Mouse (Mus musculus) stomach, embryonic 15.5 days (tissue): ENCODE data around the gene Fam227a. TPM values are rescaled to one million over a fixed set of nuclear protein-coding genes. Genes with fewer than 3 reads are reported as not detected.

Experiments
- ATAC-seq: fragments of 200-750 bp; cut with Nextera tagmentation; 2 replicates; pipeline ENCODE4 v1.8.0; 2017; ENCODE audit warnings: low read depth, moderate number of reproducible peaks, moderate TSS enrichment; ENCODE audit not compliant: insufficient read depth, low FRiP score
- H3K27ac ChIP-seq: fragments of 300-500 bp; sonication (generic); 2 replicates; pipeline ENCODE4 v1.5.1; 2015; ENCODE audit warnings: mild to moderate bottlenecking, inconsistent platforms
- H3K27me3 ChIP-seq: fragments of 300-500 bp; sonication (generic); replicated peaks from 2 replicates; pipeline ENCODE4 v1.6.1; 2015; ENCODE audit warnings: inconsistent platforms
- H3K36me3 ChIP-seq: fragments of 300-500 bp; sonication (generic); 2 replicates; pipeline ENCODE4 v1.6.1; 2015; ENCODE audit warnings: inconsistent platforms
- H3K4me1 ChIP-seq: fragments of 300-500 bp; sonication (generic); 2 replicates; pipeline ENCODE4 v1.6.1; 2015; ENCODE audit warnings: inconsistent platforms
- H3K4me2 ChIP-seq: fragments of 300-500 bp; sonication (generic); 2 replicates; pipeline ENCODE4 v1.6.1; 2015; ENCODE audit warnings: mild to moderate bottlenecking, inconsistent platforms
- H3K4me3 ChIP-seq: fragments of 300-500 bp; sonication (generic); replicated peaks from 2 replicates; pipeline ENCODE4 v1.5.1; 2015; ENCODE audit warnings: inconsistent platforms
- H3K9ac ChIP-seq: fragments of 300-500 bp; sonication (generic); 2 replicates; pipeline ENCODE4 v1.6.1; 2015; ENCODE audit warnings: inconsistent platforms
- H3K9me3 ChIP-seq: fragments of 300-500 bp; sonication (generic); 2 replicates; pipeline ENCODE4 v1.6.1; 2016; ENCODE audit warnings: inconsistent platforms
- WGBS: fragments of 180-500 bp; shearing (Covaris S2); methylation state at CpG from one replicate; pipeline ENCODE4 v1.1.7; 2015; 5-methylcytosine and 5-hydroxymethylcytosine counted together
- polyA plus RNA-seq: library from polyadenylated mRNA; unstranded; fragments of >200 nt; fragmentation: Nextera tagmentation; extraction: Ambion mirVana; gene quantifications from 2 replicates; pipeline ENCODE4 v1.2.1, GENCODE M21; 2015

Gene Fam227a
- polyA plus RNA-seq, 1 experiment from 2014 or later = 1.4 TPM

DNA sequence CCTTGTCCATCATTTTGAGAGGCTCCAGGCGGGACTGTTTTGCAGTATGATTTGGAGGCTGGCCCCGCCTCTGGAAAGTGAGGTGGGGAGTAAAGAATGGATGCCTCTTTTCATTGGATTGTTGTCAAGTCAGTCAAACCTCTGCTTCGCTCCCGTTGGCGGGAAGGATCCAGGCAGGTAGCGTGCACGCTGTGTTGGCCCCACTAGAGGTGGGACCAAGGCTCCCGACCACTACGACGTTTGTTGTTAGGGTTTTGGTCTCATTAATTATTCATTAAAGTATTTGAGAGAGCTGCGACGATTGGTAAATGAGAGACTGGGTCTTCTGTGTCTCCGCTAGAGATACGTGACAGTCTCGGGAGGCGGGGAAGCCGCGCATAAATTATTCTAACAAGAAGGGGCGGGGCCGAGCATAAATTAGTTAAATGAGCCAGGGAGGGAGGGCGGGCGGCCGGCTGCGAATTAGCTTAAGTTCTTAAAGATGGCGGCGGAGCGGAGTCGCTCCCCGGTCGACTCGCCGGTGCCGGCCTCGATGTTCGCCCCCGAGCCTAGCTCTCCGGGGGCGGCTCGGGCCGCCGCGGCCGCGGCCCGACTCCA is 31.8 kb upstream of the Fam227a start, which contains the start of gene Gtpbp1:
Gene Gtpbp1 (plus strand): TSS at position 420 of the 597 bp plus-strand sequence.
- WGBS = under 1% methylated on average over 45 of the region's 45 CpGs
- Histone ChIP-seq H3K4me3 (peak within 1 kb of the TSS; percentile 75), H3K4me1 (peaks cover 31% of the 10 kb centered on the region)

DNA sequence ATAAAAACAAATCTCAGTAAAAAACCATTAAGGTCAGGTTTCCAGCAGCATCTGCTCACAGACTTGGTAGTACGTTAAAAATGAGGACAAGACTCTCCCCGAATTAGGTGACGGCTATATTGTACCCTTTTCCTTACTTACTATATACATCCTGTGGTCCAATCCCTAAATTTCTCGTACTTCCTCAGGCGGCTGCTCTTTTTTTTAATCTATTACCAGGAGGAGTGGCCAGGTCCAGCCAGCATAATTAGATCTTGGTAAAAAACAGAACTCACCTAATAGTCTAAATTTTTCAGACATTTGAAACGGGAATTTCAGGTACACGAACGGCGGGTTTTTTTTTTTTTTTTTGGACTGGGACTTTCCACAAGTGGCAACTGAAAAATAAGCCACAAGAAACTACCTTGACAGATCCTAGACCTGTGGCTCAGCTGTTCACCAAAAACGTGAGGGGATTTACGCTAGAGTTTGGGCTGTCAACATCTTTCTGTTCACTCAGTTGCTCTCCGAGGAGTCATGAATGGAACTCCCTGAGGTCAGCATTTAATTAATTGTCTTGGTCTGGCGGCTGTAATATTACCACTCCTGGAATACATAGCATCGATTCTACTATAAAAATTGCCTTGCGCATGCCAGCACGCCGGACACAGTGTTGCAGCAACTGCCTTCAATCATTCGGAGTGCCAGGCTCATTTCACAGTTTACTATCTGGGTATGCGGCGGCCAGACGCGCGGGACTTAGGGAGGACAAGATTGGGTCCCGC is 31.1 kb upstream of the Fam227a start:
- no peak for ATAC-seq
- Histone ChIP-seq H3K9ac (no peak overlapping the region), H3K9me3 (no peaks in the 10 kb centered on the region), H3K4me1 (peaks cover 37% of the 10 kb centered on the region), H3K36me3 (peaks cover 8% of the 10 kb centered on the region; the same call in 1 of the 2 replicates), H3K27ac (peak overlapping the region; percentile 54; the same call in 1 of the 2 replicates), H3K4me2 (peak overlapping the region; percentile 73), H3K27me3 (no peaks in the 10 kb centered on the region), H3K4me3 (peak overlapping the region; percentile 75)
- WGBS = 10% methylated on average over 24 of the region's 24 CpGs

More for the DNA sequence above, 31.8 kb upstream of the Fam227a start, which contains the start of gene Gtpbp1:
- peak; percentile 95 for ATAC-seq
- Histone ChIP-seq H3K9me3 (no peaks in the 10 kb centered on the region), H3K27me3 (no peaks in the 10 kb centered on the region), H3K9ac (peak within 1 kb of the TSS; percentile 60), H3K27ac (peak within 1 kb of the TSS; percentile 67), H3K36me3 (peaks cover 12% of the 10 kb centered on the region; the same call in 1 of the 2 replicates), H3K4me2 (peak within 1 kb of the TSS; percentile 97)

DNA sequence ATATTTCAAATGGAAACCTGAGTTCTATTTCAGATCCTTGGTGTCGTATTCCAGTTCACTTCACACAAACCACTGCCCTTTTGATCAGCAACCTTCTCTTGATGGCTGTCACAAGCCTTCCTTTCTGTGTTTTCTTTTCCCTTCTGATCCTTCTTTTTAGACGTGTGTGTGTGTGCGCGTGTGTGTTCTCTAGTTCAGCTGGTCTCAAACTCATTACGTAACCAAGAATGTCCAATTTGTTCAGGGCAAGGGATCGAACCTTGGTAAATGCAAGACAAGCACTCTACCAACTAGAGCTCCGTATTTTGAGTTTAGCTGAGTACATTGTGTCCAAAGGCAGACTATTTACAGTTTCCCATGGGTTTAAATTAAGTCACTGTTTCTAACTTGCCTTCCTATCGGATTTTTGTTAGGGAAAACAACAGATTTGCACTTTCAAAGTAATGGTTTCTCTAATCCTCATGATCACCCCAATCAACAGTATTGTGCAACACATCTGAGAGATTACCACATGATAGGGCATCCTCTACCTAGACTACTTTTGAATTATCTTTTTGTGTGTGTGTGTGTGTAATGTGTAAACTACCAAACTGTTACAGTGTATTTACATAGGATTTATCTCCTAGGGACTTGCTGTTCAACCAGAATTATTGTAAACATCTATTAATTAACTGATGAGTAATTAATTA is 29.7 kb upstream of the Fam227a start:
- Histone ChIP-seq H3K36me3 (no peaks in the 10 kb centered on the region), H3K4me1 (peaks cover 50% of the 10 kb centered on the region), H3K4me2 (peak overlapping the region; percentile 62), H3K4me3 (peak overlapping the region; percentile 80), H3K9me3 (no peaks in the 10 kb centered on the region), H3K27ac (peak overlapping the region; percentile 98), H3K9ac (peak overlapping the region; percentile 87; the same call in 1 of the 2 replicates), H3K27me3 (no peaks in the 10 kb centered on the region)
- 4% methylated on average over 8 of the region's 8 CpGs for WGBS
- ATAC-seq = no peak

- peak within 1 kb of the TSS; percentile 80 for H3K4me3 ChIP-seq
- H3K4me2 ChIP-seq = peak within 1 kb of the TSS; percentile 62
- no peaks in the 10 kb centered on the region for H3K36me3 ChIP-seq
- ATAC-seq = peak; percentile 69
- no peaks in the 10 kb centered on the region for H3K9me3 ChIP-seq
- WGBS = 0% methylated on average over 72 of the region's 72 CpGs
- no peaks in the 10 kb centered on the region for H3K27me3 ChIP-seq
- peaks cover 50% of the 10 kb centered on the region for H3K4me1 ChIP-seq
- peak within 1 kb of the TSS; percentile 98 for H3K27ac ChIP-seq
- H3K9ac ChIP-seq = peak within 1 kb of the TSS; percentile 87
Observed at GRCm38 (mm10) chr15:79687646-79688267, 29.0 kb upstream of the Fam227a start, which contains the start of gene Josd1. TSS of gene Josd1 (minus strand) at chr15:79687919.

DNA sequence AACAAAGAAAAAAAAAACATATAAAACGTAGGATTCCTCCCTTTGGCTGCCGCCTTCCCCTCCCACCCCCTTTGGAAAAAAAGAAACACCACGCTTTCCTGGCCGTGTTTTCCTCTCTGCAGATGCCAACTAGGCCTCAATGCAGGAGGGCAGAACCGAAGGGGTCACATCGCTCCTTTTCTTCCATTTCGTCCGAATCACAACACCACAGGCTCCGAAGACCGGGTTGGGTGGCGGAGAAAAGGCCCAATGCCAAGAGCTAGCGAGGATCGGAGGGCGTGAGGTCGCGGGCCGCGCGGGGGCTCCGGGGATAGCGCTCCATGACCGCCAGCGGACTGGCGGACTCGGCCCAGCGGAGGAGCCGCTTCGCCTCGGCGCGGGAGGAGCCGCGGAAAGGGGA is 28.4 kb upstream of the Fam227a start:
- no peak for ATAC-seq
- WGBS = under 1% methylated on average over 33 of the region's 33 CpGs
- H3K4me1 ChIP-seq = peaks cover 50% of the 10 kb centered on the region

GRCm38 (mm10) chr15:79686046-79686869 is 27.5 kb upstream of the Fam227a start:
- H3K4me1 ChIP-seq = peaks cover 41% of the 10 kb centered on the region
- no peak for ATAC-seq
- H3K4me2 ChIP-seq = peak overlapping the region; percentile 62
- 11% methylated on average over 15 of the region's 15 CpGs for WGBS
- no peaks in the 10 kb centered on the region for H3K36me3 ChIP-seq
- no peaks in the 10 kb centered on the region for H3K27me3 ChIP-seq
- H3K9me3 ChIP-seq = no peaks in the 10 kb centered on the region
- H3K9ac ChIP-seq = peak overlapping the region; percentile 87; the same call in 1 of the 2 replicates
- H3K27ac ChIP-seq = no peak overlapping the region; the same call in 1 of the 2 replicates
- H3K4me3 ChIP-seq = peak overlapping the region; percentile 80

More for the DNA sequence above, 28.4 kb upstream of the Fam227a start:
- Histone ChIP-seq H3K9me3 (no peaks in the 10 kb centered on the region), H3K4me2 (peak overlapping the region; percentile 62), H3K27ac (peak overlapping the region; percentile 98), H3K36me3 (no peaks in the 10 kb centered on the region), H3K4me3 (peak overlapping the region; percentile 80), H3K27me3 (no peaks in the 10 kb centered on the region), H3K9ac (peak overlapping the region; percentile 87)

GRCm38 (mm10) chr15:79685141-79685641 is 26.4 kb upstream of the Fam227a start:
- Histone ChIP-seq H3K9me3 (no peaks in the 10 kb centered on the region), H3K4me2 (peak overlapping the region; percentile 62), H3K27me3 (no peaks in the 10 kb centered on the region), H3K4me3 (peak overlapping the region; percentile 80), H3K27ac (no peak overlapping the region), H3K36me3 (no peaks in the 10 kb centered on the region), H3K4me1 (peaks cover 39% of the 10 kb centered on the region), H3K9ac (no peak overlapping the region)
- no peak for ATAC-seq
- WGBS = 22% methylated on average over 6 of the region's 6 CpGs

DNA sequence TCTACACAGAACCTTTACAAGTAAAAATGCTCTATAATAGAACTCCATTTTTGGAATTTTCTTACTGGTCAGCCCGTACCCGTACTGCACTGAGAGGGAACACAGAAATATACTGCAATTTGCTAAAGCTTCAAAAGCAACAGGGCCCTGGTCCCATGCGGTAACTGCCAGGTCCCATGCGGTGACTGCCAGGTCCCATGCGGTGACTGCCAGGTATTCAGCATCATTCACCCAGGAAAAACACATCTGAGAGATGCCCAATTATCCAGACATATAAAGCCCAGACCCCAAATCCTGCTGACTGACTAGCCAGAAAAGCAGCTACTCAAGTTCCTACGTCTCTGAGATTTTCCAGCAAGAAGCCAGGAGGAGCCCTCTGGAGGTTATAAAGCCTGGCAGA is 25.9 kb upstream of the Fam227a start:
- Histone ChIP-seq H3K4me3 (peak overlapping the region; percentile 80), H3K36me3 (no peaks in the 10 kb centered on the region), H3K4me1 (peaks cover 37% of the 10 kb centered on the region), H3K9me3 (no peaks in the 10 kb centered on the region), H3K9ac (no peak overlapping the region), H3K27ac (no peak overlapping the region), H3K4me2 (peak overlapping the region; percentile 62), H3K27me3 (no peaks in the 10 kb centered on the region)
- ATAC-seq = no peak
- 76% methylated on average over 6 of the region's 6 CpGs for WGBS

DNA sequence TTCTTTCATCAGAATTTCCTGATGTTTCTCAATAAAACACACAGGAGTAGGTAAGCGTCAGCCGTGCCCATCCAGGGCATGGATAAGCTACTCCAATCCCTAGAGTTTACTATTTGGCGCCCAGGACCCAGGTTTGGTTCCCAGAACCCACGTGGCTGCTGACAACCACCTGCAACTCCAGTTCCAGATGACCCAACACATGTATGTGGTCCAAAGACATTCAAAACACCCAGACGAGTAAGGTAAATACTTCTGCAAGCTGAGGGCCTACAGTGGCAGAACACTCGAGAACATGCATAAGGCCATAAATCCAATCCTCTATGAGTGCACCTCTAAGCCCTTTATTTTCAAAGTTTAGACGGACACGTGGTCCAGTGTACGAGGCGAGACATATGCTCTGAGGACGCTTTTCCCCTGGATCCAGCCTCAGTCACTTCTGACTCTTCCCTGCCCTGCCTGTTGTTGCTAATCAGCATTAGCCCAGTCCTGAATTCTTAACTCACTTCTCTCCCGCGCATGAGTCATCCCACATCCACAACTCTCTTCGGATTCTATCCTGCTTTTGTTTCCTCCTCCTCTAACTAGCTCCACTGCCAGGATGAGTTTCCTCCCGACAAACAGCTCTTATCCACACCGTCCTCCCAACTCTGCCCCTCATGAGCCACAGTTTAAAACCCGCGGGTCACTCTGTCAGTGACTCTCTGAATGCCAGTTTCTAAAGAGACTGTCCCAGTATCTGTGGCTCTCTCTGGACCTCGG is 25.1 kb upstream of the Fam227a start:
- H3K9me3 ChIP-seq = no peaks in the 10 kb centered on the region
- 64% methylated on average over 19 of the region's 19 CpGs for WGBS
- ATAC-seq = no peak
- H3K4me1 ChIP-seq = peaks cover 36% of the 10 kb centered on the region
- no peaks in the 10 kb centered on the region for H3K27me3 ChIP-seq
- 0 out of 2 replicates have a peak overlapping the region, but pooled peaks have one; percentile 7 for H3K27ac ChIP-seq
- H3K36me3 ChIP-seq = no peaks in the 10 kb centered on the region
- H3K9ac ChIP-seq = no peak overlapping the region
- peak overlapping the region; percentile 62 for H3K4me2 ChIP-seq
- H3K4me3 ChIP-seq = peak overlapping the region; percentile 80

- Histone ChIP-seq H3K4me2 (no peak overlapping the region), H3K36me3 (no peaks in the 10 kb centered on the region), H3K27me3 (no peaks in the 10 kb centered on the region), H3K4me1 (peaks cover 36% of the 10 kb centered on the region), H3K4me3 (no peak overlapping the region), H3K9me3 (no peaks in the 10 kb centered on the region), H3K27ac (no peak overlapping the region), H3K9ac (no peak overlapping the region)
- ATAC-seq = no peak
- 71% methylated on average over 6 of the region's 6 CpGs for WGBS
Observed at GRCm38 (mm10) chr15:79683146-79683545, 24.4 kb upstream of the Fam227a start.
